Mouse (Mus musculus): ENCODE data around the gene Kcnb1.
A peak's percentile ranks its signal among the peaks of the same experiment; 100 is the strongest.

- TF ChIP-seq POLR2A (IDR thresholded peaks at IDR 0.05; ENCODE audit: borderline replicate concordance, low read depth, low read length) (no peak), CTCF (IDR thresholded peaks at IDR 0.05; ENCODE audit: low read depth, low read length) (0 out of 2 replicates have a peak, but pooled peaks have one; percentile 12)
These were observed 33.7 kb downstream of the Kcnb1 start for GRCm38 (mm10) chr2:167156118-167156715.
